Mouse (Mus musculus) adrenal gland, postnatal 36 days (tissue): ENCODE measurements at regions not wholly inside any gene's neighbourhood (a gene's known extent, or its start where the extent isn't known, plus 50 kb on each side); places are given as distances from the start of the nearest gene placed in this dataset.

Experiments used
- DNase-seq, 2 experiments: peaks; one replicate each; pipeline ENCODE4 v3.0.0; 2021; ENCODE audit warnings: mixed read lengths in 1 of 2

- no peak for DNase-seq
Observed at GRCm38 (mm10) chr15:67901191-67901601, 1400.5 kb upstream of the Lrrc6 start.

GRCm38 (mm10) chr15:67899772-67900171, 1399.1 kb upstream of the Lrrc6 start:
- peak; percentile 2 to 25 for DNase-seq

- peak; percentile 84 to 91 for DNase-seq
Observed at GRCm38 (mm10) chr15:67898959-67899403, 1398.3 kb upstream of the Lrrc6 start.

GRCm38 (mm10) chr15:67892066-67892465, 1391.4 kb upstream of the Lrrc6 start:
- no peak for DNase-seq

GRCm38 (mm10) chr15:67890612-67891304, 1390.0 kb upstream of the Lrrc6 start:
- no peak for DNase-seq

GRCm38 (mm10) chr15:67888548-67888947, 1387.8 kb upstream of the Lrrc6 start:
- no peak for DNase-seq

- DNase-seq: no peak
Observed at GRCm38 (mm10) chr15:67855291-67855690, 1354.6 kb upstream of the Lrrc6 start.

GRCm38 (mm10) chr15:67850118-67850517, 1349.4 kb upstream of the Lrrc6 start:
- no peak for DNase-seq

GRCm38 (mm10) chr15:67845707-67846106, 1345.0 kb upstream of the Lrrc6 start:
- no peak for DNase-seq

- DNase-seq: no peak
Observed at GRCm38 (mm10) chr15:67840671-67841070, 1340.0 kb upstream of the Lrrc6 start.

GRCm38 (mm10) chr15:67825796-67826484, 1325.2 kb upstream of the Lrrc6 start:
- DNase-seq: no peak

GRCm38 (mm10) chr15:67823226-67823625, 1322.5 kb upstream of the Lrrc6 start:
- DNase-seq: no peak

GRCm38 (mm10) chr15:67799871-67800270, 1299.2 kb upstream of the Lrrc6 start:
- no peak for DNase-seq

GRCm38 (mm10) chr15:67795578-67795977, 1294.9 kb upstream of the Lrrc6 start:
- no peak for DNase-seq

- no peak for DNase-seq
Observed at GRCm38 (mm10) chr15:67792822-67793221, 1292.1 kb upstream of the Lrrc6 start.

- no peak for DNase-seq
Observed at GRCm38 (mm10) chr15:67788587-67788986, 1287.9 kb upstream of the Lrrc6 start.

GRCm38 (mm10) chr15:67785583-67785982, 1284.9 kb upstream of the Lrrc6 start:
- DNase-seq: no peak

- DNase-seq: no peak
Observed at GRCm38 (mm10) chr15:67783754-67784153, 1283.0 kb upstream of the Lrrc6 start.

- DNase-seq: no peak
Observed at GRCm38 (mm10) chr15:67782505-67782904, 1281.8 kb upstream of the Lrrc6 start.

GRCm38 (mm10) chr15:67780856-67781255, 1280.1 kb upstream of the Lrrc6 start:
- no peak for DNase-seq

GRCm38 (mm10) chr15:67767624-67768023, 1266.9 kb upstream of the Lrrc6 start:
- DNase-seq: no peak

GRCm38 (mm10) chr15:67759221-67759620, 1258.5 kb upstream of the Lrrc6 start:
- DNase-seq: no peak

GRCm38 (mm10) chr15:67750582-67750981, 1249.9 kb upstream of the Lrrc6 start:
- no peak for DNase-seq

GRCm38 (mm10) chr15:67743332-67743731, 1242.6 kb upstream of the Lrrc6 start:
- DNase-seq: no peak
